Mouse (Mus musculus): ENCODE measurements around the gene Rtf1. TPM values are rescaled to one million over a fixed set of nuclear protein-coding genes. Genes with fewer than 3 reads are reported as not detected.
"Not testable (repeated sequence)": the region's sequence is repeated elsewhere in the genome, so short reads cannot be mapped to it uniquely, and the experiment has no call there.

The Rtf1 gene
- polyA plus RNA-seq, 2 experiments, result 6.6 to 7.9 TPM

DNA sequence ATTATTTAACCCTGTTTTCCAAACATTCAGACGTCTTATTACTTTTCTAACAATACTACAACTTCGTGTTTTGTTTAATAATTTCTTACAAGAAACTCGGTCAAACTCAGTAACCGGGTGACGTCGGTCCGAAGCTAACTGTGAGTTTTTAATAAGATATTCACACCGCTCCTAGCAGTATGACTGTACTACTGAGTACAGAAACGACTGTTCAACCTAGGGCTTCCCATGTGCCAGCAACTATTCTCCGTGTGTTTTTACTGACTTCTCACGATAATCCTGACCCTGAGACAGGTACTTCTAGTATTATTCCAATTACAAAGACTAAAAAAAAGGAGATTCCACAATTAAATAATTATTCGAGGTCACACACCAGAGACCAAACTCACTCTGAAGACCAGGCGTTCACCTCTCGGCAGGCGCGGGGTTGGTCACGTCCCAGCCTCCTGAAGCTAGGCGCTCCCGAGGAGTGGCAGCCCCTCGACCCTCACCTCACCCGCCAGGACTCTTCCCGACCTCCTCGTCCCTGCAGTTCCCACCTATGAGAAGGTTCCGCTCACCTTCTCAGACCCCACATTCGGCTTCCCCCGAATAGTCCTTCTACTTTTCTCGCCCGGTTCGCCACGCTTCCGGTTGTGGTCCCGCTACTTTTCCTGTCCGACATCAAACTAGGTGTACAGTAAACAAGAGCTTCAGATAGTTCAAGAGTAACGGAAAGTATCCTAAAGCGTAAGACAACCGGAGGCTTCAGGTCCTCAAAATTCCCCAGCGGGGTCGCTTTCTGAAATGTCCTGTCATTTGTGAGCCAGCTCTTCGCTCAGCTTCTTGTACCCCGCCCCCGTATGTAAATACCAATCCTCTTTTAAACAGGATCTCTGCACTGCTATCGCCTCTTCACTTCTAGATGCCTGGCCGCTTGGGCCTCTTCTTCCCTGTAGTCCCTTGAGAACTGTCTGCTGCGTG lies 12.4 kb upstream of the Rtf1 start, which contains the start of gene Ndufaf1:
TSS of gene Ndufaf1 (minus strand) at position 608 of the 963 bp plus-strand sequence.
- peak within 1 kb of the TSS; percentile 83 to 97 for H3K4me3 ChIP-seq (ENCODE audit: insufficient read depth in 1 of 2, low read depth in 2 of 2, low read length in 2 of 2)
- DNase-seq (ENCODE audit: low read depth in 3 of 3, low spot score in 3 of 3) (peak; percentile 71 to 73 (median 73)), ATAC-seq (ENCODE audit: insufficient read depth) (peak; percentile 86)
- H3K27ac ChIP-seq, result peak within 1 kb of the TSS; percentile 62
- H3K4me1 ChIP-seq (replicated peaks; ENCODE audit: control insufficient read depth in 2 of 2, insufficient read depth in 2 of 2, low read length in 1 of 2), result peaks cover 7% of the 10 kb centered on the region in 2 experiments; a peak in 3 of 4 replicates
- peak within 1 kb of the TSS; percentile 90 for H3K9ac ChIP-seq (replicated peaks)
- H3K36me3 ChIP-seq (replicated peaks; ENCODE audit: control insufficient read depth, insufficient read depth, low read depth), result peaks cover 7% of the 10 kb centered on the region
- WGBS (ENCODE audit: insufficient replicate concordance), result under 1% methylated on average over 44 of the region's 44 CpGs
- no peak for TF ChIP-seq CTCF (IDR thresholded peaks at IDR 0.05; ENCODE audit: low read depth)
- 0 out of 2 replicates have a peak, but pooled peaks have one; percentile 6 for TF ChIP-seq EP300 (IDR thresholded peaks at IDR 0.05; ENCODE audit: low read depth)
- H3K27me3 ChIP-seq (ENCODE audit: control insufficient read depth, insufficient read depth, low read length), result no peaks in the 10 kb centered on the region
- H3K9me3 ChIP-seq (ENCODE audit: control insufficient read depth, low read length), result no peaks in the 10 kb centered on the region
- H3K4me2 ChIP-seq (ENCODE audit: low read depth), result peak within 1 kb of the TSS; percentile 86

DNA sequence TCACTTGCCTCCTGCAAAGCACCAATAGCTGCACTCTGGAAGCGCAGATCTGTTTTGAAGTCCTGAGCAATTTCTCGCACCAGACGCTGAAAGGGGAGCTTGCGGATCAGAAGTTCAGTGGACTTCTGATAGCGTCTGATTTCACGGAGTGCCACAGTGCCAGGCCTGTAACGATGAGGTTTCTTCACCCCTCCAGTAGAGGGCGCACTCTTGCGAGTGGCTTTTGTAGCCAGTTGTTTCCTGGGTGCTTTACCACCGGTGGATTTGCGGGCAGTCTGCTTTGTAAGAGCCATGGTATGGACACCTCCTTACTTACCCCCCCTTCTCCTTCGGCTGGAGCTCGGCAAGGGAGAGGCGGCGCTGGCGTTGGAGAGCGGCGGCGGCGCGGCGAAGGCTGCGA lies 9.1 kb upstream of the Rtf1 start:
- 74% methylated on average over 19 of the region's 23 CpGs for WGBS (ENCODE audit: insufficient replicate concordance)
- peaks cover 7 to 13% of the 10 kb centered on the region in 2 experiments; a peak in 3 of 4 replicates for H3K4me1 ChIP-seq (replicated peaks; ENCODE audit: control insufficient read depth in 2 of 2, insufficient read depth in 2 of 2, low read length in 1 of 2)
- ATAC-seq (ENCODE audit: insufficient read depth); H3K36me3 ChIP-seq (replicated peaks; ENCODE audit: control insufficient read depth, insufficient read depth, low read depth); H3K9ac ChIP-seq (replicated peaks); DNase-seq (ENCODE audit: low read depth in 3 of 3, low spot score in 3 of 3); H3K9me3 ChIP-seq (ENCODE audit: control insufficient read depth, low read length); H3K27ac ChIP-seq; H3K27me3 ChIP-seq (ENCODE audit: control insufficient read depth, insufficient read depth, low read length); H3K4me3 ChIP-seq (ENCODE audit: insufficient read depth in 1 of 2, low read depth in 2 of 2, low read length in 2 of 2); H3K4me2 ChIP-seq (ENCODE audit: low read depth): not testable (repeated sequence)
- TF ChIP-seq CTCF (IDR thresholded peaks at IDR 0.05; ENCODE audit: low read depth), result peak; percentile 61

DNA sequence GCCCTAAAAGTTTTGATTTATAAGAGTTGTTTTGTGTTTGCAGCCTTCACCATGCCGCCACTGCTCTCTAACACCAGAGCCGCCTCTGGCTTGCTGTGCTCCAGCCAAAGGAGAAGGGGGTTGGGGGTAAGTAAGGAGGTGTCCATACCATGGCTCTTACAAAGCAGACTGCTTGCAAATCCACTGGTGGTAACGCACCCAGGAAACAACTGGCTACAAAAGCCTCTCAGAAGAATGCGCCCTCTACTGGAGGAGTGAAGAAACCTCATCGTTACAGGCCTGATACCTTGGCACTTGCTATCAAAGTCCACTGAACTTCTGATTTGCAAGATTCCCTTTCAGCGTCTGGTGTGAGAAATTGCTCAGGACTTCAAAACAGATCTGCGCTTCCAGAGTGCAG lies 5.9 kb upstream of the Rtf1 start:
- Histone ChIP-seq H3K27me3 (ENCODE audit: control insufficient read depth, insufficient read depth, low read length) (no peaks in the 10 kb centered on the region; the same call in 1 of the 2 replicates), H3K36me3 (replicated peaks; ENCODE audit: control insufficient read depth, insufficient read depth, low read depth) (no peaks in the 10 kb centered on the region), H3K4me3 (ENCODE audit: insufficient read depth in 1 of 2, low read depth in 2 of 2, low read length in 2 of 2) (no peak overlapping the region), H3K4me1 (replicated peaks; ENCODE audit: control insufficient read depth in 2 of 2, insufficient read depth in 2 of 2, low read length in 1 of 2) (peaks cover 0 to 6% of the 10 kb centered on the region in 2 experiments; a peak in 3 of 4 replicates), H3K9me3 (ENCODE audit: control insufficient read depth, low read length) (no peaks in the 10 kb centered on the region), H3K27ac (no peak overlapping the region), H3K9ac (replicated peaks) (no peak overlapping the region), H3K4me2 (ENCODE audit: low read depth) (no peak overlapping the region)
- 25% methylated on average over 7 of the region's 7 CpGs for WGBS (ENCODE audit: insufficient replicate concordance)
- TF ChIP-seq CTCF (IDR thresholded peaks at IDR 0.05; ENCODE audit: low read depth), result peak; percentile 86
- TF ChIP-seq EP300 (IDR thresholded peaks at IDR 0.05; ENCODE audit: low read depth), result no peak
- no peak for ATAC-seq (ENCODE audit: insufficient read depth)
- peak in 1 of 3 experiments; percentile 42 for DNase-seq (ENCODE audit: low read depth in 3 of 3, low spot score in 3 of 3)

DNA sequence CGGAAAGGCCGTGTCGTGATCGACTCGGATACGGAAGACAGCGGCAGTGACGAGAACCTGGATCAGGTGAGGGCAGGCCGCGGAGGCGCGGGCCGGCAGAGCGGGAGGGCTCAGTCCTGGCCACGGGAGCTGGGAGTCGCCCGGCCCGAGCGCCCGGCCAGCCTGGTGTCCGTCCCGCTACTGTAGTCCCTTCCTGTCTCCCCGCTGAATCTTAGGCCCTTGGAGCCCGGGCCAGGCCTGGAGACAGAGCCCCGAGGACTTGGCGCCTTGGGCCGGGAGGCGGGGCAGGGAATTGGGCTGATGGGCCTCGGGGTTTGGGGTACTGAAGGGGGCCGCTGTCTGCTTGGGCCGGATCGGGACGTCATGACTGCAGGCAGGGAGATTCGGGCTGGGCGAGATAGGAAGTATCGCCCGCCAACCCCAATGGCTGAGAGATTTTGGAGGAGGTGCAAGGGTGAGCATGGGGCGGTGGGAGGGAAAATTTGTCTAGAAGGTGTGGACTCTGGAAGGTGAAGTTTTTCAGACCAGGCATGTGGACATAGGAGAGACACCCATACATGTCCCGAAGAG lies 432 bp downstream of the Rtf1 start:
- H3K4me3 ChIP-seq (ENCODE audit: insufficient read depth in 1 of 2, low read depth in 2 of 2, low read length in 2 of 2), result peak overlapping the region; percentile 93 to 99
- peak overlapping the region; percentile 92 for H3K4me2 ChIP-seq (ENCODE audit: low read depth)
- H3K9me3 ChIP-seq (ENCODE audit: control insufficient read depth, low read length), result no peaks in the 10 kb centered on the region
- peak overlapping the region; percentile 96 for H3K9ac ChIP-seq (replicated peaks)
- no peaks in the 10 kb centered on the region for H3K36me3 ChIP-seq (replicated peaks; ENCODE audit: control insufficient read depth, insufficient read depth, low read depth)
- H3K27ac ChIP-seq, result peak overlapping the region; percentile 76
- peaks cover 3 to 7% of the 10 kb centered on the region in 2 experiments; a peak in 3 of 4 replicates for H3K4me1 ChIP-seq (replicated peaks; ENCODE audit: control insufficient read depth in 2 of 2, insufficient read depth in 2 of 2, low read length in 1 of 2)
- under 1% methylated on average over 38 of the region's 39 CpGs for WGBS (ENCODE audit: insufficient replicate concordance)
- ATAC-seq (ENCODE audit: insufficient read depth) (peak; percentile 79), DNase-seq (ENCODE audit: low read depth in 3 of 3, low spot score in 3 of 3) (peak; percentile 40 to 41 (median 41))
- H3K27me3 ChIP-seq (ENCODE audit: control insufficient read depth, insufficient read depth, low read length), result no peaks in the 10 kb centered on the region; the same call in 1 of the 2 replicates
- no peak for TF ChIP-seq EP300 (IDR thresholded peaks at IDR 0.05; ENCODE audit: low read depth)
- TF ChIP-seq CTCF (IDR thresholded peaks at IDR 0.05; ENCODE audit: low read depth), result no peak
